Mouse (Mus musculus) hindbrain, embryonic 16.5 days (tissue): ENCODE measurements around the gene Madcam1. TPM values are rescaled to one million over a fixed set of nuclear protein-coding genes. Genes with fewer than 3 reads are reported as not detected.
A peak's percentile ranks its signal among the peaks of the same experiment; 100 is the strongest.

Experiments
- ATAC-seq: fragments of 200-750 bp; cut with Nextera tagmentation; 2 replicates; pipeline ENCODE4 v1.8.0; 2017; ENCODE audit warnings: moderate TSS enrichment, moderate library complexity
- H3K27ac ChIP-seq: fragments of 300-500 bp; sonication (generic); 2 replicates; pipeline ENCODE4 v1.5.1; 2014; ENCODE audit warnings: low read depth, mild to moderate bottlenecking, control low read depth, low read length, moderate library complexity
- H3K27me3 ChIP-seq: fragments of 300-500 bp; sonication (generic); replicated peaks from 2 replicates; pipeline ENCODE4 v1.6.1; 2014; ENCODE audit warnings: low read length; ENCODE audit not compliant: control insufficient read depth, insufficient read depth
- H3K36me3 ChIP-seq: fragments of 300-500 bp; sonication (generic); 2 replicates; pipeline ENCODE4 v1.6.1; 2014; ENCODE audit warnings: mild to moderate bottlenecking, low read length, moderate library complexity, mixed read lengths; ENCODE audit not compliant: control insufficient read depth, insufficient read depth
- H3K4me1 ChIP-seq: fragments of 300-500 bp; sonication (generic); 2 replicates; pipeline ENCODE4 v1.6.1; 2014; ENCODE audit warnings: low read depth, low read length; ENCODE audit not compliant: control insufficient read depth, insufficient read depth
- H3K4me2 ChIP-seq: fragments of 300-500 bp; sonication (generic); 2 replicates; pipeline ENCODE4 v1.6.1; 2014; ENCODE audit warnings: mild to moderate bottlenecking, low read length, control low read depth, moderate library complexity
- H3K4me3 ChIP-seq: fragments of 300-500 bp; sonication (generic); 2 replicates; pipeline ENCODE4 v1.5.1; 2014; ENCODE audit warnings: mild to moderate bottlenecking, low read length, control low read depth, moderate library complexity
- H3K9ac ChIP-seq: fragments of 300-500 bp; sonication (generic); 2 replicates; pipeline ENCODE4 v1.6.1; 2014; ENCODE audit warnings: low read depth, mild to moderate bottlenecking, control low read depth, low read length, moderate library complexity
- H3K9me3 ChIP-seq: fragments of 300-500 bp; sonication (generic); 2 replicates; pipeline ENCODE4 v1.6.1; 2014; ENCODE audit warnings: mild to moderate bottlenecking, low read length, moderate library complexity; ENCODE audit not compliant: control insufficient read depth
- WGBS: fragments of 180-500 bp; shearing (Covaris S2); extraction: QIAGEN DNeasy Blood & Tissue Kit; methylation state at CpG from one replicate; pipeline ENCODE4 v1.1.7; 2014; 5-methylcytosine and 5-hydroxymethylcytosine counted together
- polyA plus RNA-seq: library from polyadenylated mRNA; unstranded; fragments of >200 nt; fragmentation: Nextera tagmentation; extraction: Ambion mirVana; gene quantifications from 2 replicates; pipeline ENCODE4 v1.2.1, GENCODE M21; 2015

Madcam1 gene
- polyA plus RNA-seq, 1 experiment from 2014 or later: 0.99 TPM

- H3K9ac ChIP-seq: peak overlapping the region; percentile 89; the same call in 1 of the 2 replicates
- no peaks in the 10 kb centered on the region; the same call in none of the 2 replicates for H3K27me3 ChIP-seq
- H3K36me3 ChIP-seq: no peaks in the 10 kb centered on the region
- H3K4me3 ChIP-seq: peak overlapping the region; percentile 74
- 69% methylated on average over 8 of the region's 8 CpGs for WGBS
- H3K4me2 ChIP-seq: peak overlapping the region; percentile 96
- H3K4me1 ChIP-seq: peaks cover 15% of the 10 kb centered on the region
- ATAC-seq: no peak
- H3K27ac ChIP-seq: 0 out of 2 replicates have a peak overlapping the region, but pooled peaks have one; percentile 95
- no peaks in the 10 kb centered on the region for H3K9me3 ChIP-seq
These were observed 28.1 kb upstream of the Madcam1 start for GRCm38 (mm10) chr10:79636287-79636686.

- Histone ChIP-seq H3K36me3 (no peaks in the 10 kb centered on the region), H3K27me3 (no peaks in the 10 kb centered on the region; the same call in none of the 2 replicates), H3K4me1 (peaks cover 15% of the 10 kb centered on the region), H3K9ac (peak within 1 kb of the TSS; percentile 89), H3K9me3 (no peaks in the 10 kb centered on the region), H3K4me2 (peak within 1 kb of the TSS; percentile 96), H3K4me3 (peak within 1 kb of the TSS; percentile 74), H3K27ac (peak within 1 kb of the TSS; percentile 95)
- WGBS: under 1% methylated on average over 88 of the region's 116 CpGs
- peak; percentile 85 for ATAC-seq
These were observed 26.9 kb upstream of the Madcam1 start, which contains the start of gene Shc2 for GRCm38 (mm10) chr10:79637128-79638110. Gene Shc2 (minus strand): TSS chr10:79637918.

GRCm38 (mm10) chr10:79638486-79639204, 25.7 kb upstream of the Madcam1 start:
- Histone ChIP-seq H3K4me3 (peak overlapping the region; percentile 74; the same call in 1 of the 2 replicates), H3K4me1 (peaks cover 15% of the 10 kb centered on the region), H3K27me3 (no peaks in the 10 kb centered on the region; the same call in none of the 2 replicates), H3K4me2 (peak overlapping the region; percentile 96), H3K9me3 (no peaks in the 10 kb centered on the region), H3K9ac (peak overlapping the region; percentile 89), H3K36me3 (no peaks in the 10 kb centered on the region), H3K27ac (peak overlapping the region; percentile 39)
- 1% methylated on average over 23 of the region's 23 CpGs for WGBS
- peak; percentile 2; the same call in 1 of the 2 replicates for ATAC-seq

- WGBS: 88% methylated on average over 8 of the region's 8 CpGs
- H3K9ac ChIP-seq: no peak within 1 kb of the TSS
- ATAC-seq: no peak
- H3K4me3 ChIP-seq: no peak within 1 kb of the TSS
- H3K36me3 ChIP-seq: no peaks in the 10 kb centered on the region
- H3K9me3 ChIP-seq: no peaks in the 10 kb centered on the region
- H3K27ac ChIP-seq: no peak within 1 kb of the TSS
- H3K4me2 ChIP-seq: no peak within 1 kb of the TSS
- no peaks in the 10 kb centered on the region for H3K4me1 ChIP-seq
- no peaks in the 10 kb centered on the region for H3K27me3 ChIP-seq
These were observed 18.6 kb upstream of the Madcam1 start, which contains the start of gene Odf3l2 for GRCm38 (mm10) chr10:79645711-79646110. Gene Odf3l2 (minus strand): TSS chr10:79645738.

GRCm38 (mm10) chr10:79649070-79649751, 15.1 kb upstream of the Madcam1 start:
- Histone ChIP-seq H3K9ac (no peak overlapping the region), H3K27ac (no peak overlapping the region), H3K4me1 (no peaks in the 10 kb centered on the region), H3K27me3 (no peaks in the 10 kb centered on the region), H3K4me2 (no peak overlapping the region), H3K36me3 (no peaks in the 10 kb centered on the region), H3K9me3 (no peaks in the 10 kb centered on the region), H3K4me3 (no peak overlapping the region)
- WGBS: 28% methylated on average over 7 of the region's 7 CpGs
- peak; percentile 51 for ATAC-seq

GRCm38 (mm10) chr10:79652789-79653188, 11.6 kb upstream of the Madcam1 start:
- ATAC-seq: no peak
- no peak overlapping the region for H3K9ac ChIP-seq
- H3K4me1 ChIP-seq: peaks cover 10% of the 10 kb centered on the region
- H3K4me2 ChIP-seq: no peak overlapping the region
- H3K27me3 ChIP-seq: no peaks in the 10 kb centered on the region
- H3K4me3 ChIP-seq: no peak overlapping the region
- H3K9me3 ChIP-seq: no peaks in the 10 kb centered on the region
- no peaks in the 10 kb centered on the region for H3K36me3 ChIP-seq
- H3K27ac ChIP-seq: no peak overlapping the region
- WGBS: 79% methylated on average over 7 of the region's 7 CpGs

GRCm38 (mm10) chr10:79654946-79655395, 9.4 kb upstream of the Madcam1 start:
- no peak overlapping the region for H3K4me3 ChIP-seq
- no peaks in the 10 kb centered on the region for H3K36me3 ChIP-seq
- H3K27ac ChIP-seq: peak overlapping the region; percentile 76
- WGBS: 7% methylated on average over 1 of the region's 1 CpGs
- H3K4me2 ChIP-seq: no peak overlapping the region
- no peaks in the 10 kb centered on the region for H3K27me3 ChIP-seq
- ATAC-seq: peak; percentile 92
- peaks cover 10% of the 10 kb centered on the region for H3K4me1 ChIP-seq
- H3K9ac ChIP-seq: no peak overlapping the region
- no peaks in the 10 kb centered on the region for H3K9me3 ChIP-seq

GRCm38 (mm10) chr10:79658829-79659228, 5.5 kb upstream of the Madcam1 start:
- no peak overlapping the region for H3K27ac ChIP-seq

More at GRCm38 (mm10) chr10:79658829-79659228, 5.5 kb upstream of the Madcam1 start:
- ATAC-seq: no peak
- no peaks in the 10 kb centered on the region for H3K36me3 ChIP-seq
- no peak overlapping the region for H3K4me3 ChIP-seq
- H3K27me3 ChIP-seq: no peaks in the 10 kb centered on the region
- H3K9me3 ChIP-seq: no peaks in the 10 kb centered on the region
- no peak overlapping the region for H3K9ac ChIP-seq
- peaks cover 10% of the 10 kb centered on the region for H3K4me1 ChIP-seq
- H3K4me2 ChIP-seq: no peak overlapping the region
- WGBS: 22% methylated on average over 4 of the region's 4 CpGs
